Mouse (Mus musculus) testis, postnatal 14 days (tissue): ENCODE data around the gene Smg5.
"Not testable (repeated sequence)": the region's sequence is repeated elsewhere in the genome, so short reads cannot be mapped to it uniquely, and the experiment has no call there.

ENCODE experiments used
- DNase-seq: peaks from one replicate; pipeline ENCODE4 v3.0.0; 2021; ENCODE audit warnings: low spot score

Gene Smg5

GRCm38 (mm10) chr3:88354396-88355165 lies 18.5 kb downstream of the Smg5 start:
- no peak for DNase-seq

- DNase-seq: no peak
Measured at GRCm38 (mm10) chr3:88359584-88359983, 23.5 kb downstream of the Smg5 start.

- DNase-seq: no peak
Measured at GRCm38 (mm10) chr3:88359989-88360388, 23.9 kb downstream of the Smg5 start.

GRCm38 (mm10) chr3:88361096-88361495 lies 25.0 kb downstream of the Smg5 start:
- DNase-seq: no peak

- DNase-seq: no peak
Measured at GRCm38 (mm10) chr3:88361612-88362313, 25.7 kb downstream of the Smg5 start.

GRCm38 (mm10) chr3:88363700-88364099 lies 27.6 kb downstream of the Smg5 start:
- DNase-seq: no peak

GRCm38 (mm10) chr3:88364337-88364736 lies 28.3 kb downstream of the Smg5 start, which contains the start of gene Paqr6:
Gene Paqr6 (plus strand): TSS chr3:88364584.
- peak; percentile 76 for DNase-seq

- no peak for DNase-seq
Measured at GRCm38 (mm10) chr3:88365705-88366361, 29.8 kb downstream of the Smg5 start.

- peak; percentile 39 for DNase-seq
Measured at GRCm38 (mm10) chr3:88366830-88367428, 30.9 kb downstream of the Smg5 start.

GRCm38 (mm10) chr3:88367517-88367916 lies 31.5 kb downstream of the Smg5 start:
- DNase-seq: not testable (repeated sequence)

- not testable (repeated sequence) for DNase-seq
Measured at GRCm38 (mm10) chr3:88368511-88368910, 32.5 kb downstream of the Smg5 start.

- DNase-seq: not testable (repeated sequence)
Measured at GRCm38 (mm10) chr3:88372643-88373042, 36.6 kb downstream of the Smg5 start, which contains the start of gene Bglap3. Gene Bglap3 (minus strand): TSS chr3:88372743.

- not testable (repeated sequence) for DNase-seq
Measured at GRCm38 (mm10) chr3:88375750-88376626, 39.9 kb downstream of the Smg5 start.

- DNase-seq: not testable (repeated sequence)
Measured at GRCm38 (mm10) chr3:88376644-88377043, 40.6 kb downstream of the Smg5 start.

GRCm38 (mm10) chr3:88378599-88378998 lies 42.5 kb downstream of the Smg5 start, which contains the start of gene Bglap2:
Gene Bglap2 (minus strand): TSS chr3:88378699.
- not testable (repeated sequence) for DNase-seq

GRCm38 (mm10) chr3:88381389-88382315 lies 45.6 kb downstream of the Smg5 start:
- not testable (repeated sequence) for DNase-seq

- DNase-seq: not testable (repeated sequence)
Measured at GRCm38 (mm10) chr3:88382383-88382782, 46.3 kb downstream of the Smg5 start.

- DNase-seq: no peak
Measured at GRCm38 (mm10) chr3:88384364-88384763, 48.3 kb downstream of the Smg5 start, which contains the start of gene Bglap. Gene Bglap (minus strand): TSS chr3:88384464.

GRCm38 (mm10) chr3:88393776-88394375 lies 57.8 kb downstream of the Smg5 start:
- DNase-seq: no peak
